Mouse (Mus musculus) heart, embryonic 11.5 days (tissue): ENCODE results near the gene Utf1. TPM values are rescaled to one million over a fixed set of nuclear protein-coding genes. Genes with fewer than 3 reads are reported as not detected.

ENCODE experiments used
- ATAC-seq: fragments of 200-750 bp; cut with Nextera tagmentation; replicated peaks from 2 replicates; pipeline ENCODE4 v1.8.0; 2017; ENCODE audit warnings: moderate library complexity; ENCODE audit not compliant: insufficient number of reproducible peaks, low FRiP score, low TSS enrichment
- H3K27ac ChIP-seq: fragments of 300-500 bp; sonication (generic); 2 replicates; pipeline ENCODE4 v1.5.1; 2014; ENCODE audit warnings: mild to moderate bottlenecking, low read depth, low read length
- H3K27me3 ChIP-seq: fragments of 300-500 bp; sonication (generic); 2 replicates; pipeline ENCODE4 v1.6.1; 2014; ENCODE audit warnings: mild to moderate bottlenecking, low read length, mixed read lengths; ENCODE audit not compliant: control insufficient read depth, insufficient read depth
- H3K36me3 ChIP-seq: fragments of 300-500 bp; sonication (generic); 2 replicates; pipeline ENCODE4 v1.6.1; 2014; ENCODE audit warnings: mild to moderate bottlenecking, low read length, moderate library complexity, mixed read lengths; ENCODE audit not compliant: control insufficient read depth, insufficient read depth
- H3K4me1 ChIP-seq: fragments of 300-500 bp; sonication (generic); 2 replicates; pipeline ENCODE4 v1.6.1; 2014; ENCODE audit warnings: low read length; ENCODE audit not compliant: control insufficient read depth, insufficient read depth
- H3K4me2 ChIP-seq: fragments of 300-500 bp; sonication (generic); 2 replicates; pipeline ENCODE4 v1.6.1; 2014; ENCODE audit warnings: mild to moderate bottlenecking, moderate library complexity
- H3K4me3 ChIP-seq: fragments of 300-500 bp; sonication (generic); 2 replicates; pipeline ENCODE4 v1.5.1; 2014; ENCODE audit warnings: low read depth, low read length
- H3K9ac ChIP-seq: fragments of 300-500 bp; sonication (generic); 2 replicates; pipeline ENCODE4 v1.6.1; 2014; ENCODE audit warnings: mild to moderate bottlenecking, low read depth, low read length, moderate library complexity
- H3K9me3 ChIP-seq: fragments of 300-500 bp; sonication (generic); replicated peaks from 2 replicates; pipeline ENCODE4 v1.6.1; 2016; ENCODE audit warnings: low read length; ENCODE audit not compliant: control insufficient read depth
- WGBS: fragments of 180-500 bp; shearing (Covaris S2); extraction: QIAGEN DNeasy Blood & Tissue Kit; methylation state at CpG from one replicate; pipeline ENCODE4 v1.1.7; 2014; ENCODE audit not compliant: insufficient replicate concordance; 5-methylcytosine and 5-hydroxymethylcytosine counted together
- polyA plus RNA-seq: library from polyadenylated mRNA; unstranded; fragments of >200 nt; fragmentation: Nextera tagmentation; extraction: Ambion mirVana; gene quantifications from 2 replicates; pipeline ENCODE4 v1.2.1, GENCODE M21; 2014

Utf1 gene
- polyA plus RNA-seq, 1 experiment from 2014 or later, result not detected

DNA sequence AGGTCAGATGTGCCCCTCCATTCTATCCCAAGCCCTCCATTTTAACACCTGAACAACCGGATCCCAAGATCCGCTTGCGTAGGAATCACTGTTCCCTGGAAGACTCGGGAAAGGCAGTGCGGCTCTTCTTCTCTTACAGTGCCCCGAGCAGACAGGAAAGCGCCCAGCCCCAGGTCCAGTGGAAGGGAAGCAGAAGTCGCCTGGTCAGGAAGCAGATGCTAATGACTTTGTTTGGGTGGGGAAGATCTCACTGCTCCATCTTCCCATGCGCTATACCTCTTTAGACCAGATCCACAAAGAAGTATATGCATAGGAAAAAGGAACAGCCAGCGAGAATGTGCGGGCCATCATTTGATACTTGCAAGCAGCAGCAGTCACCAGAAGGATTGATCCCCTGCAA is 13.8 kb downstream of the Utf1 start:
- Histone ChIP-seq H3K4me3 (no peak overlapping the region), H3K9me3 (no peaks in the 10 kb centered on the region), H3K4me1 (peaks cover 9% of the 10 kb centered on the region), H3K4me2 (no peak overlapping the region), H3K27me3 (peaks cover 45% of the 10 kb centered on the region), H3K9ac (no peak overlapping the region), H3K36me3 (no peaks in the 10 kb centered on the region), H3K27ac (no peak overlapping the region)
- WGBS, result 36% methylated on average over 11 of the region's 11 CpGs
- ATAC-seq, result no peak

DNA sequence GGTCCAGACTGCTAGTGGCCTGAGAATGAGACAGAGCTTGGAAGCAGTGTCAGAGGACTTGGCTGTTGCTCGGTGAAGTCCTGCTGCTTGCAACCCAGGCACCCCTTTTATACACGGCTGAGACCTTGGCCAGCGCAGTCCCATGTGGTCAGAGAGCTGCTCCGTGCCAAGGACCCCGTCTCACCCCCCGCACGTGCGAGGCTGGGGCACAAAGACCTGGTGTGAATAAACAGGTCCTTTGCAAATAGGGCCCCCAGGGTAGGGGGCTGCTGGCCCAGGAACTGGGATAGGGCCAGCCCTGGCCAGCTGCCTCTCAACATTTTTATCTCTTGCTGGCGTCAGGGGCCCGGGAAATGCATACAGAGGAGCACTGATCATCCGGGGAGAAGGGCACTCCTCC is 14.4 kb downstream of the Utf1 start:
- Histone ChIP-seq H3K27ac (no peak overlapping the region), H3K27me3 (peaks cover 45% of the 10 kb centered on the region), H3K9ac (no peak overlapping the region), H3K36me3 (no peaks in the 10 kb centered on the region), H3K4me1 (peaks cover 9% of the 10 kb centered on the region), H3K9me3 (no peaks in the 10 kb centered on the region), H3K4me3 (no peak overlapping the region), H3K4me2 (no peak overlapping the region)
- ATAC-seq, result no peak
- 30% methylated on average over 11 of the region's 11 CpGs for WGBS

DNA sequence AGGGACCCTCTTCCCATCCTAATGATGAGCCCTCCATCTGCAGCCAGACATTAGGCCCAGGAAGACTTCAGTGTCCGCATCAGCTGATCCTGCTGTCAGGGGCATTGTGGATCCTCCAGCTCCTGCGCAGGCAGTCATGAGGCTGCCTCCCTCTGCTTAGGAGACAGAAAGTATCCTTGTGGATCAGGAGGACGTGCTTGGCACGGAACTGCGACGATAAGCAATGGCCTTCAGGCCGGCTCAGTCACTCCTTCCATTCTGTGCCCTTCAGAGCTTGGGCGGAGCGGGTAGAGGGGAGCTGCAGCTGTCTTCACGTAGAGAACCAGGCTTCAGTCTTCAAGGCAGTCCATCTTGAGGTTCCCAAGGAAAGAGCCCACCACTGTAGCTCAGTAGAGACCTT is 17.6 kb downstream of the Utf1 start:
- H3K9me3 ChIP-seq, result no peaks in the 10 kb centered on the region
- H3K27me3 ChIP-seq, result peaks cover 34% of the 10 kb centered on the region
- no peak overlapping the region for H3K4me3 ChIP-seq
- no peak overlapping the region for H3K27ac ChIP-seq
- ATAC-seq, result no peak
- no peaks in the 10 kb centered on the region for H3K36me3 ChIP-seq
- H3K9ac ChIP-seq, result no peak overlapping the region
- peaks cover 9% of the 10 kb centered on the region for H3K4me1 ChIP-seq
- H3K4me2 ChIP-seq, result no peak overlapping the region
- 82% methylated on average over 10 of the region's 10 CpGs for WGBS

DNA sequence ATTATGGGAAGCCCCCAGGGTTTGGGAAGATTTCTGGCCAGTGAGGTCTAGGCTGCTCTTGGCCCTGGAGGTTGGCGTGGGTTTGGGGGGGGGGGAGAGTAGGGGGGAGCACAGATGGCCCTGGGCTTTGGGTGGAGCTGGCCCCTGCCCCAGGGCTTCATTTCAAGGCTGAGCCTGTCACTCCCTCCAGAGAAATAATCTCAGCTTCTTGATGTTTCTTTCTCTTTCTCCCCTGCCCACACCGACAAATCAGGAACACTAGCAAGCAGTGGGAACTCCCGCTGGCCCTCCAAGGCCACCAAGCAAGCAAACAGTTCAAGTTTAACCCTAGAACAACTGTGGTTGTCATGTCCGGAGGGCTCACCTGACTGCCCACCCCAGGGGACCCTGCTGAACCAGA is 20.2 kb downstream of the Utf1 start:
- no peak for ATAC-seq
- peaks cover 22% of the 10 kb centered on the region for H3K27me3 ChIP-seq

DNA sequence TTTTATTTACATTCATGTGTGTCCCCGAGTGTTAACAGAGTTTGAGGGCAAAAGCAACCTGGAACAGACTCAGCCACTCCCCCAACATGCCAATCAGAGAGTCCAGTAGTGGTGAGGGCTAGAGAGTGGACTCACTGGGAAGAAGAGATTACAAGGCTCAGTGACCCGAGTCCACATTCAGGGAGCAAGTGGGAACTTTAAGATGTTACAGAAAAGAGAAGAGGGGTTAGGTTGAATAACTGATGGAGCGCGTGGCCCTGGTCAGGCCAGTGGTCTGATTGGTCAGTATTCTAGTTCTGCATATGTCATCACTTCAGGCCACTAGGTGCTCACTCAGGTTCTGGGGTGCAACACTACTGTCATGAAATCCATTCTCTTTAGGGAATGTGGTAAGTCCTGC is 23.6 kb downstream of the Utf1 start:
- no peak overlapping the region for H3K9ac ChIP-seq
- H3K4me3 ChIP-seq, result no peak overlapping the region
- ATAC-seq, result no peak
- no peaks in the 10 kb centered on the region for H3K4me1 ChIP-seq
- H3K27ac ChIP-seq, result no peak overlapping the region
- H3K36me3 ChIP-seq, result no peaks in the 10 kb centered on the region
- no peaks in the 10 kb centered on the region for H3K9me3 ChIP-seq
- 17% methylated on average over 4 of the region's 4 CpGs for WGBS
- peaks cover 27% of the 10 kb centered on the region for H3K27me3 ChIP-seq
- H3K4me2 ChIP-seq, result no peak overlapping the region

More for the DNA sequence above, 20.2 kb downstream of the Utf1 start:
- H3K36me3 ChIP-seq, result no peaks in the 10 kb centered on the region
- no peaks in the 10 kb centered on the region for H3K4me1 ChIP-seq
- no peak overlapping the region for H3K27ac ChIP-seq
- no peak overlapping the region for H3K9ac ChIP-seq
- 55% methylated on average over 4 of the region's 4 CpGs for WGBS
- H3K4me3 ChIP-seq, result no peak overlapping the region
- H3K9me3 ChIP-seq, result no peaks in the 10 kb centered on the region
- no peak overlapping the region for H3K4me2 ChIP-seq

DNA sequence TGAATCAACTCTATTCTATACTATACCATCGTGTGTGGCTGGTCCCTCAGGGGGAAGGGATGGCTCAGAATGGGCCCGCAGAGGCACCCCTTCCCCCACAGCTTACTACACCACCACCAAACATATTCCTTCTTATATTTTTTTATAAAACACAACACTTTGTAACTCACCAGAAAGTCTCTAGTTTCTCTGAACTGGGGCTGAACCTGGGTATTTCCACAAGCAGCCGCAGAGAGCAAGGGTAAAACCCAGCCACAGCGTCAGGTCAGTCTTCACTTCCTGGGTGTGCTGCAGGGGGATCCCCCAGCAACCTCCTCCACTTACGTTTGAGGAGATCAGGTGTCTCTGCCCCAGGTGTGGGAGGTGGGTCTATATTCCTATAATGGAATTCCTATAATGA is 24.8 kb downstream of the Utf1 start:
- H3K27ac ChIP-seq, result no peak overlapping the region
- no peak overlapping the region for H3K9ac ChIP-seq
- WGBS, result 58% methylated on average over 5 of the region's 5 CpGs
- H3K9me3 ChIP-seq, result no peaks in the 10 kb centered on the region
- no peaks in the 10 kb centered on the region for H3K4me1 ChIP-seq
- no peak overlapping the region for H3K4me2 ChIP-seq
- peaks cover 31% of the 10 kb centered on the region for H3K27me3 ChIP-seq
- no peak overlapping the region for H3K4me3 ChIP-seq
- no peak for ATAC-seq
- H3K36me3 ChIP-seq, result no peaks in the 10 kb centered on the region

DNA sequence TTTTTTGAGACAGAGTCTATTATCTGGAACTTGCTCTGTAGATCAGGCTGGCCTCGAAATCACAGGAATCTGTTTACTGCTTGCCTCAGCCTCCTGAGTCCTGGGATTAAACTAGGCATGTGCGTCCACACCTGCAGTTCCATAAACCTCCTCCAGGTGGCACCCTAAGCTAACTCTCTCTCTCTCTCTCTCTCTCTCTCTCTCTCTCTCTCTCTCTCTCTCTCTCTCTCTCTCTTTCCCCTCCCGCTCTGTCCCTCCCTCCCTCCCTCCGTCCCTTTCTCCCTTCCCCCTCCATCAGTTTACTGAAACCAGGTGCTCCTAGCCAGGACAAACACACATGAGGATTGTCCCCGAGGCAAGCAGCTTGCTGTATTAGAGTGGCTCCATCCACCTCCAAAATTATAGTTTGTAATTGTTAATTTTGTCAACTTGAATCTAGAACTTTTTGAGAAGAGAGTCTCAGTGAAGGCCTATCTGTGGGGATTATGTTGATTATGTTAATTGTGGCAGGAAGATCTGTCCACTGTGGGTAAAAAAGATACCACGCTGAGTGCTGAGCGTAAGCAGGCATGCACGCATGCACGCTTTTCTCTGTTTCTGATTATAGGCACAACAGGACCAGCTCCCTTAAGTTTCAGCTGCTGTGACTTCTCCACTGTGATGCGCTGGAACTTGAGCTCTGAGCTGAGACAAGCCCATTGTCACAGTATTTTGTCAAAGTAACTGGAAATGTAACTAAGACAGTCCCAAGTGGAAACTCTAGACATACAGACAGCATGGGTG is 25.9 kb downstream of the Utf1 start:
- 48% methylated on average over 9 of the region's 10 CpGs for WGBS
- Histone ChIP-seq H3K9ac (no peak overlapping the region), H3K4me1 (no peaks in the 10 kb centered on the region), H3K9me3 (no peaks in the 10 kb centered on the region), H3K4me3 (no peak overlapping the region), H3K27ac (no peak overlapping the region), H3K4me2 (no peak overlapping the region), H3K27me3 (peaks cover 31% of the 10 kb centered on the region), H3K36me3 (no peaks in the 10 kb centered on the region)
- ATAC-seq, result no peak

DNA sequence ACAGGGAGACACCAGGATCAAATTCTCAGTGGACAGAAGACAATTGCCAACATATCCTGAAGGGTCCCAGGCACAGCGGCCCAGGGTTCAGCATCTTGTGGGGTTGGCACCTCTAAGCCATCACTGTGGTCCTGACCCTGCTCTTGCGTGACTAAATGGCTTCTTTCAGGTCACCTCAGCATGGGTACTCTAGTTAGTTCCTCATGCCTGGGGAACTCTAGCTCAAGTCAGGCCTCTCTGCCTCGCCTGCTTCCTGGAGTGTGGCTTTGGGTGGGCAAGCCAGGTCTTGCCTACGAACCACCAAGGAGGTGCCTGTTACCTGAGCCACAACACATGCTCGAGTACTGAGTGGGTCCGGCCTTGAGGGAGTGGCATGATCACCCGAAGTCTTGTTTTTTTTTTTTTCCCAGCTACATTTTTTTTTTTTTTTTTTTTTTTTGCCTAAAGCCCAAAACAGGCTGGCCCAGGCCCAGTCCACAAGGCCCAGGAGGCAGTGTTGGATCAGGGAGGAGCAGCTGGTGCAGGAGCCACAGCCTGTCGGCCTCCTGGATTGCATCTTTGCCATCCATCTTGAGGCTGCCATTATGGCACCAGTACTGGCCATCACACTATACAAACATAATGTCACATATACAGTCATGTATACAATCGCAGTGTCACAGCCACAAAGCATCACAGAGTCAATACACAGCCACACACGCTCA is 26.8 kb downstream of the Utf1 start:
- WGBS, result 80% methylated on average over 10 of the region's 10 CpGs

More for the DNA sequence above, 26.8 kb downstream of the Utf1 start:
- H3K36me3 ChIP-seq, result no peaks in the 10 kb centered on the region
- no peak overlapping the region for H3K27ac ChIP-seq
- no peaks in the 10 kb centered on the region for H3K9me3 ChIP-seq
- no peaks in the 10 kb centered on the region for H3K4me1 ChIP-seq
- H3K9ac ChIP-seq, result no peak overlapping the region
- H3K4me3 ChIP-seq, result no peak overlapping the region
- ATAC-seq, result no peak
- H3K27me3 ChIP-seq, result peaks cover 31% of the 10 kb centered on the region
- H3K4me2 ChIP-seq, result no peak overlapping the region
